ENCODE assay signal across 9 mouse cellular contexts in genomic region chr11:43412771-43413451, GRCm38 (mm10). TPM values are rescaled to one million over a fixed set of nuclear protein-coding genes. Genes with fewer than 3 reads are reported as not detected.
DNase-seq lines count a peak whose midpoint lies in the region; ATAC-seq and TF ChIP-seq lines count a peak whose summit lies in the region.
"Had no signal": no experiment of that assay in that cellular context is flagged by ENCODE, and none has a peak within 500 bp of the region (broad histone marks: within the 10 kb centered on the region; RNA-seq: fewer than 3 reads in every experiment).

No protein-coding gene starts in this region.

- no peak overlapping the region for H3K27ac ChIP-seq in kidney, adult 2 months (ENCODE audit: insufficient read depth, low read depth, low read length)
- no peak overlapping the region for H3K27ac ChIP-seq in limb, embryonic 13.5 days
- H3K27ac ChIP-seq: embryonic facial prominence, embryonic 15.5 days had no signal

- no peaks in the 10 kb centered on the region for H3K4me1 ChIP-seq in kidney, adult 2 months (ENCODE audit: control insufficient read depth, insufficient read depth, low read length)
- 0 out of 2 replicates have a peak, but pooled peaks cover 10% of the 10 kb centered on the region for H3K4me1 ChIP-seq in limb, embryonic 13.5 days
- H3K4me1 ChIP-seq: embryonic facial prominence, embryonic 15.5 days had no signal

- H3K36me3 ChIP-seq in kidney, adult 2 months (ENCODE audit: control insufficient read depth, insufficient read depth, low read length), result no peaks in the 10 kb centered on the region
- H3K36me3 ChIP-seq in limb, embryonic 13.5 days, result no peaks in the 10 kb centered on the region
- H3K36me3 ChIP-seq: embryonic facial prominence, embryonic 15.5 days had no signal

- TF ChIP-seq CTCF in kidney, adult 2 months (conservative IDR thresholded peaks at IDR 0.05; ENCODE audit: insufficient read depth, insufficient read length, low read depth, low read length), result peak; percentile 54

- H3K27me3 ChIP-seq in kidney, adult 2 months (replicated peaks; ENCODE audit: control insufficient read depth, insufficient read depth, low read length), result no peaks in the 10 kb centered on the region
- no peaks in the 10 kb centered on the region for H3K27me3 ChIP-seq in limb, embryonic 13.5 days
- H3K27me3 ChIP-seq: embryonic facial prominence, embryonic 15.5 days had no signal

- no peak overlapping the region for H3K4me2 ChIP-seq in limb, embryonic 13.5 days (replicated peaks)
- H3K4me2 ChIP-seq: embryonic facial prominence, embryonic 15.5 days had no signal

- no peaks in the 10 kb centered on the region for H3K9me3 ChIP-seq in limb, embryonic 13.5 days
- H3K9me3 ChIP-seq: embryonic facial prominence, embryonic 15.5 days had no signal

- H3K4me3 ChIP-seq in kidney, adult 2 months (ENCODE audit: insufficient read depth, low read depth, low read length), result no peak overlapping the region
- H3K4me3 ChIP-seq in limb, embryonic 13.5 days, result no peak overlapping the region
- H3K4me3 ChIP-seq: embryonic facial prominence, embryonic 15.5 days had no signal

- ATAC-seq in limb, embryonic 13.5 days (ENCODE audit: low FRiP score, low read depth), result peak; percentile 42; the same call in 1 of the 2 replicates

- 26% methylated on average over 14 of the region's 14 CpGs for WGBS in kidney, adult 2 months
- 25% methylated on average over 14 of the region's 14 CpGs for WGBS in limb, embryonic 13.5 days

- peak; percentile 79 for DNase-seq in urinary bladder, postnatal 14 days (ENCODE audit: low spot score)
- no peak for DNase-seq in urinary bladder, postnatal 10 days (ENCODE audit: low spot score)
- peak; percentile 90 to 93 for DNase-seq in cerebellum, postnatal 10 days
- DNase-seq in frontal cortex, postnatal 36 days (ENCODE audit: low spot score in 2 of 2), result peak; percentile 83 to 91
- DNase-seq in kidney, adult 2 months, result peak; percentile 81
- peak; percentile 74 to 77 for DNase-seq in natural killer cell, adult 2 months (ENCODE audit: low spot score in 2 of 2)
- DNase-seq in spleen, postnatal 4 days (ENCODE audit: low spot score in 2 of 2), result peak; percentile 70 to 89

- H3K9ac ChIP-seq in limb, embryonic 13.5 days, result no peak overlapping the region
- H3K9ac ChIP-seq: embryonic facial prominence, embryonic 15.5 days had no signal

- no peak for TF ChIP-seq POLR2A in kidney, adult 2 months (IDR thresholded peaks at IDR 0.05; ENCODE audit: low read depth, low read length)

RNA-seq across cellular contexts. Expression of gene Pttg1, which starts 13.1 kb away (rescaled TPM):
- polyA plus RNA-seq in kidney, adult 2 months (2012; rRNA removed), result 33.6 and 45.4 TPM in 2 replicates
- 100 and 104 TPM in 2 replicates for polyA plus RNA-seq in limb, embryonic 13.5 days (2015; fragmentation: Nextera tagmentation; extraction: Ambion mirVana)

RNA-seq across cellular contexts. Expression of gene Slu7, which starts 20.6 kb away (rescaled TPM):
- 3.4 and 5.5 TPM in 2 replicates for polyA plus RNA-seq in kidney, adult 2 months (2012; rRNA removed)
- 62.9 and 66.3 TPM in 2 replicates for polyA plus RNA-seq in limb, embryonic 13.5 days (2015; fragmentation: Nextera tagmentation; extraction: Ambion mirVana)
